Mouse (Mus musculus) mesoderm, embryonic 11.5 days (tissue): ENCODE results near the gene Wdr35.

Source experiments
- DNase-seq: peaks from one replicate; pipeline ENCODE4 v3.0.0-alpha.2; 2012; ENCODE audit warnings: low read depth, low spot score

The Wdr35 gene

GRCm38 (mm10) chr12:9052075-9052829 lies 78.6 kb downstream of the Wdr35 start:
- peak; percentile 86 for DNase-seq

DNA sequence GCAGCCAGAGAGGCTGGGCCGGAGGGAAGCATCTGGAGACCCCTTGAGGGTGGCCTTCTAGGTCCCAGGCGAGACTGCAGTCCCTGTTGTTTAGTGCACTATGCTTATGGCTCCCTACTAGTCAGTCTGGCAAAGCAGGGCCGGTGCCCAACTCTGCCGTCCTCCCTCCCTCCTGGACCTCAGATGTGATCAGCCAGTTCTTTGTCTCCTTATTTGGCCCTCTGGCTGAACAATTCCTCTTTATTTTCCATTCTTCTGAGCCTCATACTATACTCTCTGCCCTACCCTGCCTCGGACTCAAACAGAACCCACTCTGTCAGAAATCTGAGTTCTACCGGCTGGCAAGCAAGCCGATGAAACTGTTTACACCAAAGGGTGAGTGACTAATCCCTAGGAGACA lies 79.7 kb downstream of the Wdr35 start:
- DNase-seq: no peak

DNA sequence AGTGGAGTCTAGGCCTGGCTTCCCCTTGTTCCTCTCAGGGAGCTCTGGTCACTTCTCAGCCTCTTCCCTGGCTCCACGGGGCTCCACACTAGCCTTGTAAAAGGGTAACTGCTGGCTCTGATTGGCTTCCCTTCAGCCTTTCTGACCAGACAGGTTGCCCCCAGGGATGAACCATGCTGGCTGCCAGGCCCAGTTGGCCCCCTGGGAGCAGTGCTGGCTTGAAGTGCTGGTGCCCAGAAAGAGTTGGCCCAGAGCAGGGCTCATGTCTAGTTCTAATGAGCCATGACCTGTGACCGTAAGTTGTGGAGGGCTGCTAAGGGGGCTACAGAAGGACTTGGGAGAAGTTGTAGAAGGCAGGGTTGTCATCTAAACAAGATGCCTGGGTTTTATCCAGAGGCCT lies 80.3 kb downstream of the Wdr35 start:
- DNase-seq: no peak

DNA sequence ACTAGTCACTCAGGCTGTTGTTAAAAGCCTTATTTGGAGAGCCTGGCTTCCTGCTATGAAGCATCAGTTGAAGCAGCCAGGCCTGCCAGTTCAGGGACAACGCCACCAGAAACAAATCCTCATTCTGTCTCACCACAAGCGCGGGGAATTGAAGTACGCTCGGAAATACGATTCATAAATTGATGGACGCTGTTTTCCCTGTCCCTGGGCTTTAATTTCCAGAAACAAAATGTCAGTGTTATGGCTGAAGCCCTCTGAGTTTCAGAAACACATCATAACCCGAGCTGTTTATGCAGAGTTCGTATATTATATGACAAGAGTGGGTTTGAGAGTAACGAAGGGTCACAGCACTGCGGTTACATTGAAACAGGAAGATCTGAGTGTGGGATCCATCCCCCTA lies 81.6 kb downstream of the Wdr35 start:
- no peak for DNase-seq

DNA sequence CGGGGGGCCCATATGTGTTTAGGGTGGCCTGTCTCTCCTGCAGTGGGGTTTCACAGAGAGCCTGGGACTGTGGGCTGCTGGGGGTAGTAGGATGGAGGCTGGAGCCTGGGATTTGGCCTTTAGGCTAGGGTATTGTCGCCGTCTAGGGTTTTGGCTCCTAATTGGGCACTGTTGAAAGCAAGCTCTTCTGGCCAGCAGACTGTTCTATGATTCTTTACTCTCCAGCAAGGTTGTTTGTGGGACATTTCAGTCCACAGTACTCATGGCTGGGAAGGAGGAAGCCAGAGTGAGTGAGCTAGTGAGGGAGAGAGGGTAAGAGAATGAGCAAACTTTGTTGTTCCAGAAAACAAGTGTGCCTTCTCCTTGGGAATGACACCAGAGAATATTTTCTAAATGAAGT lies 85.8 kb downstream of the Wdr35 start:
- no peak for DNase-seq

- DNase-seq: no peak
Observed at GRCm38 (mm10) chr12:9059965-9060364, 86.3 kb downstream of the Wdr35 start.

DNA sequence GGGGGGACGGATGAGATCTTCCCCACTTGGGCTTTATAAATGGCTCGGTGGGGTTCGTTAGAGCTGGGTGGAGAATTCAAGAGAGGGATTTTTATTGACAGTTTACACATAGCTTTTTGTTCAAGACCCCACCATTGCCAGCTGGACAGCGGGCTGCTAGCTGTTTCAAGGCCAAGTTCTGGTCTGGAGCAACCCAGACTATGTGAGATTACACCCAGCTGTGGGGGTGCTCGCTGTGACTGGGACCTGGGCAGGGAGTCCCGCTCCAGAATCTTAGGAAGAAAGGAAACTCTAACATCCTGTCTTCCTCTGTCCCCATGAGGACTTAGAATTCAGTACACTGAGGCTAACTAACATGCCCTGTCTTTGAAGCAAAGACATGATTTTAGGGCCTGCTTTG lies 89.9 kb downstream of the Wdr35 start:
- DNase-seq: no peak

DNA sequence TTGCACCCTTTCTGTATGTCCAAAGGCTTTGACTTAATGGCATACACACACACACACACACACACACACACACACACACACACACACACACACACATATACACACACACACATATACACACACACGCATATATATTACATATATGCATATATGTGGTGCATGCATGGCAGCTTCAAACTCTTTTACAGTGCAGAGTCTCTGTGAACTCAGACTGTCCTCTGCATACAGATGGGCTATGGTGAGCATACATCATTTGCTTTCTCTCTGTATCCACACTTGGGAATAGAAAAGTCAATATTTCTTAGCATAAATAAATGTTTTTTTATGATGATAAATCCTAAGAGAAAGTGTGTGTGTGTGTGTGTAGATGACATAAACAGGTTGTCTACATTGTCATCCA lies 97.4 kb downstream of the Wdr35 start:
- no peak for DNase-seq

- DNase-seq: peak; percentile 63
Observed at GRCm38 (mm10) chr12:9071493-9071892, 97.8 kb downstream of the Wdr35 start.

- DNase-seq: no peak
Observed at GRCm38 (mm10) chr12:9077554-9078125, 103.9 kb downstream of the Wdr35 start.
